Mouse (Mus musculus) cerebellum, adult 8-10 months (tissue): ENCODE data around the gene Trim9.
A peak's percentile ranks its signal among the peaks of the same experiment; 100 is the strongest.

Experiments used
- DNase-seq: peaks from one replicate; pipeline ENCODE4 v3.0.0; 2022

Trim9 gene

GRCm38 (mm10) chr12:70251210-70251884 is 96.1 kb downstream of the Trim9 start:
- no peak for DNase-seq

DNA sequence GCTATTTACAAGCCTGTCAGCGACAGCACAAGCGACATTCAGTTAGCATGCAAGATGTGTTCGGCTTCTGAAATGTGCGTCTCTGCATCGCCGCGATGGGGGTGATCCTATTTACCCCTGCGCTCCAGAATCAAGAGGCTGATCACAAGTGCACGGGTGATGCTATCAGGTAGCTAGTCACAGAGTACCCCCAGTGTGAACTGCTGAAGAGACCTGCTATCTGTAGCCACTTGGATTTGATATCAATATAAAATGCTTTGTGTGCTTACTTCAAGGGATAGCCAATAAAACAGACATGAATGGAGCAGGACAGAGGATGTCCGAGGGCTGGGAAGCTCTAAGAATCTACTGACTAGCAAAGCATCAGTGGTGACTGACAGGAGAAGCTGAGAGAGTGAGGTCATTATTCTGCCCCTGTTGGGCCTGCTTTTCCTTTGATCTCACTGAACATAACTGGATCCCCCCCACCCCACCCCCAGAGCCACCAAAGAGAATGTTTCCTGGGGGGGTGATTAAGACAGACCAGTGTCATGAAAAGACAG is 97.7 kb downstream of the Trim9 start:
- DNase-seq, result no peak

DNA sequence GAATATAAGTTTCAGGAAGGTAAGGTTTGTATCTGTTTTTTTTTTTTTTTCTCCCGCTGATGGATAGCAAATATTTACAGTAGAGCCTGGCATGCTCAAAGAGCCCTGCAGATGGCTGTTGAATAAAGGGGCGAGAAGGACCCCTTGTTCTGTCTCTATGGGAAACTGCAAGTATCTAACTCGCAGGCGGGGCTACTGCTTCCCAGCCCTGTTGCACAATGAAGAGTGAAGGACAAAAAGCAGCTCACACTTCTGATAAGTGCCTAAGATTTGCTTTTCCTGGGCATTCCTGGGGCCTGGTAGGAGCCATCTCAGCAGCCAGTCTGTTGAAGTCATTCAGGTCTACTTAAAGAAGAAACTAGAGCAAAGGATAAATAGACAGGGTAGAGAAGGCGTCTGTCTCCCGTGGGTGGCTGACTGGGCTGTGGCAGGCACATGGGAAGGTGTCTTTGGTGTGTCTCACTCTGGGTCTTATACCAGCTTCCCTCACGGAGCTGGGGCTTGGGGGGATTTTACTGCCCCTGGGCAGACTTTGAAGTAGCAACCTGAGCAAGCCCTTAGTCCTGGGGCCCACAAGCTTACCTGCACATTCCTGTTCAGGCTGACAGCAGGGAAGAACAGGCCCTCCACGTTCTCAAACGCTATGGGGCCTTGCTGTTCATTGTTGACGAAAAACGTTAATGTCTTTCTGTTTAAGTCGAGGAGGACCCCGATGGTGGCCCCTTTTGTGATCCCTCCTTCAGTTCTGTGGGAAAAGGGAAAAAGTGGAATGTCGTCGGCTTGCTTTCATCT is 99.5 kb downstream of the Trim9 start:
- no peak for DNase-seq

DNA sequence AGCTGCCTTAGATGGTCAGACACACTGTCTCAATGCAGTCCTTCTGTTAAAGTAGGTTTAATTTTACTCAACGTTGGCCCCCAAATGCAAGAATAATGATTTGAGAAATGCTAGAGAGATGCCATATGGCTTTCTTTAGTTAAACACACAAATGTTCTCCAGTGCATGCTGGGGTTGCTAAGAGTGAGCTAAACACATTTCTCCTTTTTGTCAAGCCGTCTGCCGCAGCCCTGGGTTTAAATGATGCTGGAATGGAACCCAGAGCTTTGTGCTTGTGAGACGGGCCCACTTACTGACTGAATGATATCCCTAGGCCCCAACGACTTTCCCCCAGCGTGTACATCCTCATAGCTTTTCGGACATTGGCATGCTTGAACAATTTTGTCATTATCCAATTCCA is 104.9 kb downstream of the Trim9 start:
- no peak for DNase-seq

- no peak for DNase-seq
Observed at GRCm38 (mm10) chr12:70239741-70240140, 107.7 kb downstream of the Trim9 start.

GRCm38 (mm10) chr12:70238604-70239003 is 108.8 kb downstream of the Trim9 start:
- DNase-seq, result no peak

GRCm38 (mm10) chr12:70234938-70235484 is 112.4 kb downstream of the Trim9 start:
- peak; percentile 65 for DNase-seq

DNA sequence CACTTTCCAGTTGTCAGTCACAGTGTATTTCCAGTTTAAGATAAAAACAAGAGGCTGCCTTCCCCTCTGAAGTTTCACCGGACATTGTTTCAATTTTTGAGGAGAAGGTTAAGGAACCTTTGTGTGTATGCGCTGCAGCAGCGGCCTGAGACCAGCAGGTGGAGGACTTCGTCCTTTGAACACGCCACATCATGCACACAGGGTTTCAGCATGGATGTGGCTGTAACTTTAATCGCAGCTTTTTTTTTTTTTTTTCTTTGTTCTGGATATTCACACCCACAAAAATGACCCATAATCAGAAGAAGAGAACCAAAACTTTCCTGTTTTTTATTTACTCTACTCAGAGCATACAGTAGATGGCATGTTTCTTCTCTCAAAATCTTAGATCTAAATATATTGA is 113.0 kb downstream of the Trim9 start:
- DNase-seq, result peak; percentile 19

DNA sequence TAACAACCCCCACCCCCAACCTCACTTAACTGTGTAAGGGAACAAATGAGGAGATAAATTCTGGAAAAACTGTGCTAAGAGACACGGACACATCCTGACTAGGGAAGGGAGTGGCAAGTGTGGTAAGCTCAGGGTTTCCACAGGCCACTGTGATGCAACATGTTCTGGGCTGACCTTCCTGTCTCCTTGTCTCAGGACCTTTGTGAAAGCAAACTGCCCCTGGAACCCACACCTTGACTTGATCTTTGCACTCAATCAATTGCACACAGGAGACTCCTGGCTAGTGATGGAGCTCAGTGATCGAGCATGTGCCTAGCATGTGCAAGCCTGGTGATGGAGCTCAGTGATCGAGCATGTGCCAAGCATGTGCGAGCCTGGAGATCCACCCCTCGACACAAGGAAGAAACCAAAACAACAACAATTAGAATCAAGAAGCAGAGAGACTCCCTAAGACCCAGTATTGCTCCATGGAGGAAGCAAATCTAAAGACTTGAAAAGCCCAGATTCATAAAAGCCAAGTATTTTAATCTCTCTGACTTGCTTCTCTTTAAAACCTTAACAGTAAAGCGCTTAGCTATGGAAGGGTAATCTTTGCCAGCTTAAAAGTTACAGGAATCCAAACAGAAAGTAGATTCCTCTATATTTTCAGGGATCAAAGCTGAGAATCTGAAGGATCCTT is 113.6 kb downstream of the Trim9 start:
- DNase-seq, result no peak

GRCm38 (mm10) chr12:70232020-70232544 is 115.3 kb downstream of the Trim9 start:
- no peak for DNase-seq

DNA sequence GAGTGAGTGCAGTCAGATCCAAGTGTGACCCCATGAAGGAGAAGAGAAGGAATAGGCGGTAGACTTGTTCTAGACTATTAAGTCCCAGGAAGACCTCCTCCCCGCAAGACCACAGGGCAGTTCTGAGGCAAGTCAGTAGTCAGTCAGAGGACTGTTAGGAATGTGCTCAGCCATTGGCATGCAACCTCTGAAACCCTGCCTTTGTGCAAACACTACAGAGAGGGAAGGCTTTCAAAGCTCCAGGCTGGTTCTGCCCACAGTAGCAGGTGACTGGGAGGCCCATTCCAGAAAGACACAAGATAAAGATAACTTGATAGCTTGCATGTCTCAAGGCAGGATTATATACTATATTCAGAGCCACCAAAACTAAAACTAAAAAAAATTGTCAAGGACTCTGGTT is 116.1 kb downstream of the Trim9 start, which contains the start of gene Pygl:
TSS of gene Pygl (minus strand) at position 195 of the 400 bp plus-strand sequence.
- DNase-seq, result no peak

DNA sequence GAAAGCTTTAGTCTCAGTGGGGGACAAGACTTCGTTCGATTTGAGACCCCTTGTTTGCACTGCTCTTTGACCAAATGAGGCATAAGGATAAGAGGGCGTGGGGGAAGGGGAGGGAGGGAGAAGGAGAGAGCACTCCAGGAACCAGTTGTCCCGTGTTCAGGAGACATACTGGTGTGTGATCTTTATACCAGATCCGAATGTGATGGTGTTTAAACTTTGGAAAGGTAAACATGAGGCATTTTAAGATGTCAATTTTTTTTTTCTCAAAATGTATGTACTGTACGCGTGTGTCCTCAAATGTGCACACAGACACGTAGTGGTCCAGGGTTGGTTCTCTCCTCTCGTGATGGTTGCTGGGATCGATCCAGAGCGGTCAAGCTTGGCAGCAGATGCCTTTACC is 119.3 kb downstream of the Trim9 start:
- DNase-seq, result no peak

DNA sequence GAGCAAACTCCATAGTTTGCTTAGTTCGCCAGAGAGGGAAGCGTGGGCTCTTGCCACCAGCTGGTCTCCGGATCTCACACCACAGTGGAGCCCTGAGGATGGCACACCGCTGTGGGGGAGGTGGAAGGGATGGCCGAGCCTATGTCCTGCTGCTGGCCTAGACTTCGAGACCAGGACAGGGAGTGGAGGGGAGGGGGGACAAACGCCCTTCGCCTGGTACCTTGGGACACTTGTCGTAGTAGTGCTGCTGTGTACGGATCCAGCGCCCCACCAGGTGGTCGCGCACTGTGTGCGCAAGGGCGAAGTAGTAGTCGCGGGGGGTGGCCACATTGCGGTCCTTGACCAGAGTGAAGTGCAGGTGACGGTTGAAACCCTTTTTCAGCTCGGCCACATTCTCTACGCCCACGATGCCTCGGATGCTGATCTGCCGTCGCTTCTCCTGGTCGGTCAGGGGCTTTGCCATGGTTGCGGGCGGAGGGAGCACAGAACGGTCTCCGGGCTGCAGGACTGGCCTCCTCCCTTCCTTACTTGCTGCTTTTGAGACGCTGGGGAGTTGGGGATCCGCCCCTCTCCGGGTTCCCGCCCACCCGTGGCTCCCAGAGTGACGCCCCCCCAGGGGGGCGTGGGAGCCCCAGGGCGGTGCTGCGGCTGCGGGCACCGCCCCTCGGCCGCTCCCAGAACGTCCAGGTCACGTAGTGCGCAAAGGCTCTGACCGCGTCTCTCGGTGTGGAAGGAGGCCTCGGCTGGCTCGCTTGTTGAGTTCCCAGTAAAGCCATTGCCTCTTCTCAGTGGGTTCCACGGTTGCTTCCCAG is 120.1 kb downstream of the Trim9 start:
- DNase-seq, result no peak

- DNase-seq, result no peak
Observed at GRCm38 (mm10) chr12:70226655-70227054, 120.8 kb downstream of the Trim9 start.

DNA sequence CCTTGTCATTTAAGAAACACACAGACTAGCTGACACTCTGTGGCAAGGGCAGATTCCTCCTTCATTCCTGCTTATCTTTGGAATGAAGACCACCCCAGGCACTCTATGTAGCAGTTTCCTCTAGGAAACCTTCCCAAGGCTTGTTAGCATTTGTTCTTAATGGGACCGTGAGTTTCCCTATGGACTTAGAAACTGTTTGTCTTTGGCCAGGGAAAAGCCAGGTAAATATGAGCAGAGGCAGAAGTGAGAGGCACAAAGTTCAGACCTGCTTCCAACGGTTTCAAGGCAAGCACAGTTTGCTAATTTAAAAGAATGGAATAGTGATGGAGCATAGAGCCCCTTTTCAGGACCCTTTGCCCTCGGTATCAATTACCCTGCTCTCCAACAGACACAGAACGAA is 124.1 kb downstream of the Trim9 start:
- no peak for DNase-seq

DNA sequence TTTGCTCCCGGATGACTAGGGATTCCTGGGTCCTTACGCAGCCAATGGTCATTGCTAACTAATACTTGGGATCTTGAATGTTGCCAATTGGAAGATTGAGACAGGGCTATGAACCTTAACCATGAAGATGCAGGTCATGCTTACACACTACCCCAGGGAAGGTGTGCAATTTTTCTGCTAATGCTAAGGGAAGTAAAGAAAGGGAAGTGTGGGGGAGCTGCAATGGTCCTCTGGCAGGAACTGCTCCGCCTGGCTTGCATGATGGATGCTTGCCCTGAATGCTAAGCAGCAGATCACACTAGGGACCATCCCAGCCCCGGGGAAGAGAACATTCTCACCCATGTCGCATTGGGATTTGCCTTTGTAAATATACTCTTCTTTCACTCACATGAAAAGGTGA is 126.0 kb downstream of the Trim9 start:
- no peak for DNase-seq

DNA sequence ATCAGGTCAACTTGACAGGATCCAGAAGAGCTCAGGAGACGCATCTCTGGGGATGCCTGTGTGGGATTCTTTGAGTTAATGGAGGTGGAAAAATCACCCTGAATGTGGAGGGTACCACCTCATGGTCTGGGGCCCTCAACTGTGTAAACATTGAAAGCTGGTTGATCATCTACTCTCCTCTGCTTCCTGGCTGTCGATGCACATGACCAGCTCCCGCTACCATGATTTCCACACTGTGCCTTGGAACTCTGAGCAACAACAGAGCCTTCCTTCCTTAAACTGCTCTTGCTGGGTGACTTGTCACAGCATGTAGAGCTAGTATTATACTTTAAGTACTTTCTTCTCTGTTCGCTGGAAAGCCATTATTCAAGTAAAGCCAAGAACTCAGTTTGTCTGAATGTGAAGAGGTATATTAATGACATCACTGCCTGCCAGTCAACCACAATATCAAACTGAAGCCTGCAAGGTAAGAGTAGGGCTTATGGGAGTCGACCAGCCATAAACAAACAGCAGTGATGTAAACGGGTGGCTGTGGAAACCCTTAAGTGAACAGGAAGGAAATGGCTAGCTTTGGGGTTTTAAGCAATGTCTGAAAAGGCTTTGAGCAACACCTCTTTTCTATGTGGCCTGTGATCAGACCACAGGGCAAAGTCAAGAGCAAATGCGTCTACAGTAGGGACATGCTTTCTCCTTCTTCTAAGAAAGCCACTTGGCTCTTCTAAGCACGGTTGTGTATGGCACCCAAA is 128.4 kb downstream of the Trim9 start:
- DNase-seq, result no peak

GRCm38 (mm10) chr12:70216229-70216800 is 131.1 kb downstream of the Trim9 start:
- no peak for DNase-seq

GRCm38 (mm10) chr12:70214281-70214680 is 133.1 kb downstream of the Trim9 start:
- DNase-seq, result no peak

DNA sequence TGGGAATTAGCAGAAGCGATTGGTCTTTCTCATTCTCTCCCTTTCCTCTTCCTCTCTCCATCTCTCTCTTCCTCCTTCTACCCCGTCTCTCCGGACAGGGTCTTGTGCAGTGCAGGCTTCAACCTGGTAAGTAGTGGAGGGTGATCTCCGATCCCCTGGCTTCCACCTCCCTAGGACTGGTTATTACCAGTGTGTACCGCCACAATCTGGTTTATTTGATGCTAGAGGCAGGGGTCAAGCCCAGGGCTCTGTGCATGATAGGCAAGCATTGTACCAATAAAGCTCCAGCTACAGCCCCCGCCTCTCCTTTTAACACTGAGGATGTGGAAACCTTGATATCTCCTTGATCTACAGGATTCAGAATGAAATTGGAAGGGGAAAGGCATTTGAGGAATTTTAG is 133.8 kb downstream of the Trim9 start:
- DNase-seq, result no peak

- DNase-seq, result peak; percentile 8
Observed at GRCm38 (mm10) chr12:70212501-70212900, 134.9 kb downstream of the Trim9 start.
